Mouse (Mus musculus) lung, embryonic 14.5 days (tissue): Measurements from ENCODE around the gene Enpp5. TPM values are rescaled to one million over a fixed set of nuclear protein-coding genes. Genes with fewer than 3 reads are reported as not detected.

ENCODE experiments used
- ATAC-seq: fragments of 200-750 bp; cut with Nextera tagmentation; 2 replicates; pipeline ENCODE4 v1.8.0; 2017; ENCODE audit warnings: mild to moderate bottlenecking, moderate TSS enrichment, moderate library complexity; ENCODE audit not compliant: insufficient read depth
- DNase-seq: peaks from one replicate; pipeline ENCODE4 v3.0.0-alpha.2; 2015
- H3K27ac ChIP-seq: fragments of 300-500 bp; sonication (generic); 2 replicates; pipeline ENCODE4 v1.5.1; 2014; ENCODE audit warnings: low read depth, mild to moderate bottlenecking, moderate library complexity
- H3K27me3 ChIP-seq: fragments of 300-500 bp; sonication (generic); 2 replicates; pipeline ENCODE4 v1.6.1; 2014; ENCODE audit warnings: low read length, control low read depth; ENCODE audit not compliant: insufficient read depth
- H3K36me3 ChIP-seq: fragments of 300-500 bp; sonication (generic); 2 replicates; pipeline ENCODE4 v1.6.1; 2014; ENCODE audit warnings: control low read depth; ENCODE audit not compliant: insufficient read depth
- H3K4me1 ChIP-seq: fragments of 300-500 bp; sonication (generic); 2 replicates; pipeline ENCODE4 v1.6.1; 2014; ENCODE audit warnings: antibody characterized with exemption, control low read depth; ENCODE audit not compliant: insufficient read depth
- H3K4me2 ChIP-seq: fragments of 300-500 bp; sonication (generic); 2 replicates; pipeline ENCODE4 v1.6.1; 2014; ENCODE audit warnings: mild to moderate bottlenecking
- H3K4me3 ChIP-seq: fragments of 300-500 bp; sonication (generic); 2 replicates; pipeline ENCODE4 v1.5.1; 2014; ENCODE audit warnings: low read depth, low read length
- H3K9ac ChIP-seq: fragments of 300-500 bp; sonication (generic); 2 replicates; pipeline ENCODE4 v1.6.1; 2014
- H3K9me3 ChIP-seq: fragments of 300-500 bp; sonication (generic); 2 replicates; pipeline ENCODE4 v1.6.1; 2016; ENCODE audit warnings: low read depth, low read length, control low read depth
- CTCF ChIP-seq: IDR thresholded peaks from 2 replicates; pipeline ENCODE4 v1.5.1; 2016; ENCODE audit warnings: antibody characterized with exemption, low read depth
- WGBS: fragments of 180-500 bp; shearing (Covaris S2); extraction: QIAGEN DNeasy Blood & Tissue Kit; methylation state at CpG from one replicate; pipeline ENCODE4 v1.1.7; 2014; 5-methylcytosine and 5-hydroxymethylcytosine counted together
- polyA plus RNA-seq: library from polyadenylated mRNA; unstranded; fragments of >200 nt; fragmentation: Nextera tagmentation; extraction: Ambion mirVana; gene quantifications from 2 replicates; pipeline ENCODE4 v1.2.1, GENCODE M21; 2014

Gene Enpp5
- polyA plus RNA-seq, 1 experiment from 2014 or later, result 8.9 TPM

DNA sequence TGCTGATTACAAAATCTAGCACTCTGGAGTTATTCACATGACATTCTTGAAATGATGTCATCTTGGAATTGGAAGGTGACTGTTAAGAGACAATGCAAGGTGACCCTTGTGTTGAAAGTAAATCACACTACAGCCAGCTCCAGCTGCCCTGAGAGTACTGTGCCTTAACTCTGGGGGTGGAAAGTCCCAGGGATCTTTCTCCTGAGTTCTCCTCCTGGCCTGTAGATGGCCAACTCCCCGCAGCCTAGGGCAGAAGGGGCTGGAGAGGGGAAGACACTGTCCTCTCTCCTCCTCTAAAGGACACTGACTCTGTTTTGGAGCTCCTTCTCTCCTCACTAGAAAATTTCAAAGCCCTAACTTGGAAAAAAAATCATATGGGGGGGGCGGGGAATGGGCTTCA, 12.9 kb downstream of the Enpp5 start:
- Histone ChIP-seq H3K36me3 (no peaks in the 10 kb centered on the region), H3K27me3 (no peaks in the 10 kb centered on the region), H3K4me2 (no peak overlapping the region), H3K9me3 (no peaks in the 10 kb centered on the region), H3K27ac (no peak overlapping the region), H3K9ac (no peak overlapping the region), H3K4me1 (no peaks in the 10 kb centered on the region), H3K4me3 (no peak overlapping the region)
- DNase-seq (no peak), ATAC-seq (no peak)
- WGBS, result 18% methylated on average over 2 of the region's 2 CpGs
- TF ChIP-seq CTCF, result no peak

DNA sequence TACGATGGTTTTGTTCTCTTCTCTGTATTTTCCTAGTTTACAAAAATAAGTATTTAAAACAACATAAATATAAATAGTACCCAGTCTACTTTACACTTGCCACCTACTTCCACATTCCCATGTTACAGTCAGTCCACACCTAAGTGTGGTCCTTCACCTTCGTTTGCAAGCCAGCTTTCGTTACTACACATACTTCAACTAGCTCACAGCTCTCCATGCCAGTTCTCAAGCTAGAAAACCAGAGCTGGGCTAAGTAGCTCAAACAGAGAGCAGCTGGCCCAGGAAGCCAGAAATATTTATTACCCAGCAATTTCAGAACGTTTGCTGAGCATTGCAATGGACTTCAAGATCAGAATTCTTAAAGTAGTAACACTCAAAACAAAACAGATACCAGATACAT, 21.9 kb downstream of the Enpp5 start:
- DNase-seq (no peak), ATAC-seq (no peak)
- H3K36me3 ChIP-seq, result no peaks in the 10 kb centered on the region
- TF ChIP-seq CTCF, result no peak
- H3K9ac ChIP-seq, result no peak overlapping the region
- H3K27me3 ChIP-seq, result no peaks in the 10 kb centered on the region; the same call in 1 of the 2 replicates
- 63% methylated on average over 4 of the region's 4 CpGs for WGBS
- no peaks in the 10 kb centered on the region for H3K4me1 ChIP-seq
- H3K9me3 ChIP-seq, result no peaks in the 10 kb centered on the region
- H3K27ac ChIP-seq, result no peak overlapping the region
- no peak overlapping the region for H3K4me3 ChIP-seq
- no peak overlapping the region for H3K4me2 ChIP-seq

DNA sequence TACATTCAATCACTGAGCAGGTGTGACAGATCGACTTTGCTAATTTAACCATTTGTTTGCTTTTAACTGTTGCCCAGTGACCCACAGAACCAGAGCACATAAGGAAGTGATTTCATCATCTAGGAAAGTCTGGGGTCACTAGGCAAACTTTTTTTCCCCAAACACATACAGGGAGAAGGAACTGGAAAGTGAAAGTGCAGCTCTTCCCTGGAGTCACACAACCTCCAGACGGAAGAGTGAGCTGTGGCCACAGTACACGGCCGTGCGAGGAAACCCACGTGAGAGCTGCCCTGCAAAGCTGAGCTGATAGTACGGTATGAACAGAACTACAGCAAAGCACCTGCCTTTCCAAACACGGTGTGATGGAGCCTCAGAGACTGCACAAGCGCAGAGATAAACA, 22.3 kb downstream of the Enpp5 start:
- ATAC-seq (no peak), DNase-seq (no peak)
- no peaks in the 10 kb centered on the region for H3K36me3 ChIP-seq
- no peak overlapping the region for H3K27ac ChIP-seq
- TF ChIP-seq CTCF, result no peak
- H3K27me3 ChIP-seq, result no peaks in the 10 kb centered on the region; the same call in 1 of the 2 replicates
- H3K4me2 ChIP-seq, result no peak overlapping the region
- no peak overlapping the region for H3K4me3 ChIP-seq
- H3K4me1 ChIP-seq, result no peaks in the 10 kb centered on the region
- no peaks in the 10 kb centered on the region for H3K9me3 ChIP-seq
- no peak overlapping the region for H3K9ac ChIP-seq
- 70% methylated on average over 9 of the region's 9 CpGs for WGBS

DNA sequence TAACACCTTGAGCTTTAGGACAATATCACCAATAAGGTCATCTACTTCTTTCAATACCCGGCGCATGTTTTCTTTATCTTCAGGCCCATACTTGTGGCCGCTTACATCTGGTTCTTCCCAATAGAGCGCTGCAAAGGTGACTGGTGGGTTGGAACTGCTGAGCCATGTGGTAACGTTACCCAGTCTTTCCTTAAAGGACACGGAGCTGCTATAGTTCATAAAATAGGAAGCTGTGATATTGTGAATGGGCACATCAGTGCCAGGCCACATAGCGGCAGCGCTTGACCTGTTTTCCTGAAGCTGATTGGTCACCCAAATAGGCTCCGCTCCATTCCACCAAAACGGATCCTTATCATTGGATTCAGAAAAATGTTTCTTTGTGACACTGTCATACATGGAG, 23.3 kb downstream of the Enpp5 start:
- H3K27ac ChIP-seq, result no peak overlapping the region
- no peak overlapping the region for H3K4me2 ChIP-seq
- H3K9ac ChIP-seq, result no peak overlapping the region
- H3K36me3 ChIP-seq, result no peaks in the 10 kb centered on the region
- H3K27me3 ChIP-seq, result no peaks in the 10 kb centered on the region; the same call in 1 of the 2 replicates
- ATAC-seq, result no peak
- DNase-seq, result no peak
- H3K4me3 ChIP-seq, result no peak overlapping the region
- H3K9me3 ChIP-seq, result no peaks in the 10 kb centered on the region
- H3K4me1 ChIP-seq, result no peaks in the 10 kb centered on the region
- TF ChIP-seq CTCF, result no peak
- 89% methylated on average over 10 of the region's 10 CpGs for WGBS

DNA sequence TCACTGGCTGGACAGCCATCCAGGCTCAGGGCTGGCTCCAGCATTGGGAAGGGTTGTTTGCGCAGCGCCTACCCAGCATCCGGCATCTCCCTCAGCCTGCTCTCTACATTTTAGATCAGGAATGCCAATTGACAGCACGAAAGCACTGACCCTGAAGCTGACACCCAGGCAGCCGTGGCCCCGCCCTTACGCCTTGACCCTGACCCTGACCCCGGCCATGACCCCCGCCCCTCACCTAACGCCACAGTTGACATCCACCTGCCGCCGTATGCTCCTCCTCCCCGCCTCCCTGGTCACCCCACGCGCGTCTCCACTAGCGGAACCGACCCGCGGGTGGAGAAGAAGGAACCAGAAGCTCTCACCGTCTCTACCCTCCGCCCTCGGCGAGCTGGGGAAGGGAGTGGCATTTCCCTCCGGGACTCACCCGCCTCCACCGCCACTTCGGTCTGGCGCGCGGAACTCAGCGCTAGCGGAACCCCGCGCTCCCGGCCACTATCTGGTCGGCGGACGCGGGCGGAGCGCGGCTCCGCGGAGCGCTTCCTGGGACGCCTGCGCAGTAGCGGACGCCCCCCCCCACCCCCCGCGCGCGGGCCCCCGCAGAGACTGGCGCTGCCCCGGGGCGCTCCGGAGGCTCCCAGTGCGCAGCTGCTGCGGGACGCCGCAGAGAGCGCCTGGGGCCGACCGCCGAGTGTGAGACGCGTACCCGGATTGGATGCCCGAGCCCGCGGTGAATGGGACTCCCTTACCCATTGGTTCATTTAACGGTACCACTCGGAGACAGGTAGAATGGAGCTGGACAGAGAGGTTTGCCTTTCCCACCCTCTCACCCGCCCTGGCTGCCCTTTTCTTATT, 26.9 kb downstream of the Enpp5 start, which contains the start of gene Enpp4:
Gene Enpp4, minus strand, starts transcription at position 523 of the 852 bp plus-strand sequence.
- under 1% methylated on average over 75 of the region's 76 CpGs for WGBS
- peak within 1 kb of the TSS; percentile 67 for H3K4me3 ChIP-seq
- no peak for TF ChIP-seq CTCF
- ATAC-seq (peak; percentile 99), DNase-seq (peak; percentile 86)
- no peak within 1 kb of the TSS for H3K27ac ChIP-seq
- H3K27me3 ChIP-seq, result no peaks in the 10 kb centered on the region; the same call in 1 of the 2 replicates
- H3K4me2 ChIP-seq, result peak within 1 kb of the TSS; percentile 97
- no peaks in the 10 kb centered on the region for H3K36me3 ChIP-seq
- peak within 1 kb of the TSS; percentile 65 for H3K9ac ChIP-seq
- no peaks in the 10 kb centered on the region for H3K9me3 ChIP-seq
- H3K4me1 ChIP-seq, result no peaks in the 10 kb centered on the region

DNA sequence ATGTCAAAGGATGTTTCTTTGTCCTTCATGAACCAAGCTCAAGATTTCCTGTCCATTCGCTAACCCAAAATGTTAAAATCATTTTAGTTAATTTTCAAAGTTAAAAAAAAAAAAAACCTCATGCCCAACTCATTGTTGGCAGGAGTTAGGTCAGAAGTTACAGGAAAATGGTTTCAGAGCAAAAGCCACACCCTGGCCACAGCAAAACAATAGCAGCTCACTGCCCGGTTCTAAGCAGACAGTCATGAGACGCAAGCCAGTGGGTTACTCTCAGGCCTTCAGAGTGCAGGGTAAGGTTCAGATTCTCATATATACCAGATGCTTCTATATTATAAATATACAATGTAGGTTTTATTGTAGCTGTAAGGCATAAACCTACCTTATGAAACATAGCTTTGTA, 29.7 kb downstream of the Enpp5 start:
- H3K4me1 ChIP-seq, result no peaks in the 10 kb centered on the region
- no peak for ATAC-seq
- WGBS, result 69% methylated on average over 3 of the region's 3 CpGs
- H3K27ac ChIP-seq, result no peak overlapping the region
- no peak for DNase-seq
- H3K9me3 ChIP-seq, result no peaks in the 10 kb centered on the region
- no peak overlapping the region for H3K4me3 ChIP-seq
- TF ChIP-seq CTCF, result no peak
- no peaks in the 10 kb centered on the region; the same call in 1 of the 2 replicates for H3K27me3 ChIP-seq
- H3K9ac ChIP-seq, result no peak overlapping the region
- no peak overlapping the region for H3K4me2 ChIP-seq
- H3K36me3 ChIP-seq, result no peaks in the 10 kb centered on the region

DNA sequence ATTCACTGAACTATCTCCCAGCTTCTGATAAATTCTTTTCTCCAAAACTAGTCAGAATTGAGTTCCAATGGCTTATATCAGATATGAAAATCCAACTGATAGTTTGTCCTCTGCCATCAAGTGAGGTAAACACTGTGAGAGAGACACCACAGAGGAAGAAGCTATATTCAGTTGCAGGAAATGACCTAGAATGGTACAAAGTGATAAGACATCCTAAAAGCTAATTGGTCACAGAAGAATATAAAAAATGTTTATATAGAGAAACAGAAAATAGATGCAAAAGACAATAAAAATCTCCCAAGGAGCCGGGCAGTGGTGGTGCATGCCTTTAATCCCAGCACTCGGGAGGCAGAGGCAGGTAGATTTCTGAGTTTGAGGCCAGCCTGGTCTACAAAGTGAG, 38.0 kb downstream of the Enpp5 start:
- no peak overlapping the region for H3K4me2 ChIP-seq
- no peak for ATAC-seq
- no peaks in the 10 kb centered on the region for H3K27me3 ChIP-seq
- H3K36me3 ChIP-seq, result no peaks in the 10 kb centered on the region
- H3K27ac ChIP-seq, result no peak overlapping the region
- H3K4me3 ChIP-seq, result no peak overlapping the region
- no peak overlapping the region for H3K9ac ChIP-seq
- no peaks in the 10 kb centered on the region for H3K9me3 ChIP-seq
- 66% methylated on average over 2 of the region's 2 CpGs for WGBS
- peaks cover 5% of the 10 kb centered on the region; the same call in 1 of the 2 replicates for H3K4me1 ChIP-seq
- no peak for DNase-seq
- TF ChIP-seq CTCF, result no peak
